Mouse (Mus musculus): Measurements from ENCODE around the gene Dnhd1.
"Not testable (repeated sequence)": the region's sequence is repeated elsewhere in the genome, so short reads cannot be mapped to it uniquely, and the experiment has no call there.

Dnhd1 gene

DNA sequence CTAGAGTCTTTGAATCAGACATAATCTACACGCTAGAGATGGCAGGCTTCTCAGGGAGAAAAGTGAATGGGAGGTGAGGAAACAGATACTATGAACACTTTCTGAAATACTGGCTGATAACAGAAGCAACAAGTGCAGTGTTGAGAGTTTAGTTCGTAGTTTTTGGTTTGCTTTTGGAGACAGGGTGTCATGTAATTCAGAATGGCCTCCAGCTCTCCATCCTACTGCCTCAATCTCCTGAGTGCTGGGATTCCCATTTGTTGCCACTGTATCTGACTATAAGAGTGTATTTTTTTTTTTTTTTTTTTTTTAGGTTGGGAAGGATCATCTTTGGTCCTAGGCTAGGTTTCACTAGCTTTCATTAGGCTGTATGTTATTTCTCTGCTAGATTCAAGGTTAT is 87.7 kb downstream of the Dnhd1 start:
- H3K4me3 ChIP-seq (replicated peaks; ENCODE audit: low read length) = no peak overlapping the region
- peaks cover 58% of the 10 kb centered on the region for H3K36me3 ChIP-seq (ENCODE audit: insufficient read depth, low read length)
- H3K27me3 ChIP-seq (ENCODE audit: insufficient read depth, low read length) = peaks cover 5% of the 10 kb centered on the region; the same call in 1 of the 2 replicates
- peaks cover 70% of the 10 kb centered on the region for H3K4me1 ChIP-seq (replicated peaks; ENCODE audit: low read depth, low read length)
- TF ChIP-seq POU5F1 (IDR thresholded peaks at IDR 0.05; ENCODE audit: borderline replicate concordance, low read length) (no peak), CTCF (conservative IDR thresholded peaks at IDR 0.05; ENCODE audit: low read length) (no peak), NANOG (IDR thresholded peaks at IDR 0.05; ENCODE audit: borderline replicate concordance, low read length) (no peak)
- H3K9me3 ChIP-seq (ENCODE audit: low read length) = no peaks in the 10 kb centered on the region

DNA sequence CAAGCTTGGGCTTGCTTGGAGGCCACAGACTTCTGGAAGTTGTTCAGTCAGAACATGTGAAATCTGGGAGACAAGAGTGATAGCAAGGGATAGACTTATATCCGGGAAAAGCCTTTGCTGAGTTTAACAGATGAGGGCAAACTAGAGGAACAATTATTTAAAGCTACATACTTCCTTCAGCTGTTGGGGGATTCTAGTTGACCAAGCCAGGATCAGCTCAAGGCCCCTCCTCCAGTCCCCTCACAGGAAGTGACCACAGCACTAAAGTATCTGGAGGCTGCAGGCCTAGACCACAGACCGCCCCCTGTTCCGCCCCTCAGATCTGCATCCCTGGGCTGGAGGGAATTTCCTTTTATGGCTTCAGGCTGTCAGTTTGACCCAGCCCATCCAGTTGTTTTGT is 88.3 kb downstream of the Dnhd1 start:
- Histone ChIP-seq H3K4me3 (replicated peaks; ENCODE audit: low read length) (no peak overlapping the region), H3K27me3 (ENCODE audit: insufficient read depth, low read length) (peaks cover 5% of the 10 kb centered on the region; the same call in 1 of the 2 replicates), H3K9me3 (ENCODE audit: low read length) (no peaks in the 10 kb centered on the region), H3K4me1 (replicated peaks; ENCODE audit: low read depth, low read length) (peaks cover 66% of the 10 kb centered on the region), H3K36me3 (ENCODE audit: insufficient read depth, low read length) (peaks cover 52% of the 10 kb centered on the region)
- no peak for TF ChIP-seq NANOG (IDR thresholded peaks at IDR 0.05; ENCODE audit: borderline replicate concordance, low read length)
- no peak for TF ChIP-seq CTCF (conservative IDR thresholded peaks at IDR 0.05; ENCODE audit: low read length)
- TF ChIP-seq POU5F1 (IDR thresholded peaks at IDR 0.05; ENCODE audit: borderline replicate concordance, low read length) = no peak

DNA sequence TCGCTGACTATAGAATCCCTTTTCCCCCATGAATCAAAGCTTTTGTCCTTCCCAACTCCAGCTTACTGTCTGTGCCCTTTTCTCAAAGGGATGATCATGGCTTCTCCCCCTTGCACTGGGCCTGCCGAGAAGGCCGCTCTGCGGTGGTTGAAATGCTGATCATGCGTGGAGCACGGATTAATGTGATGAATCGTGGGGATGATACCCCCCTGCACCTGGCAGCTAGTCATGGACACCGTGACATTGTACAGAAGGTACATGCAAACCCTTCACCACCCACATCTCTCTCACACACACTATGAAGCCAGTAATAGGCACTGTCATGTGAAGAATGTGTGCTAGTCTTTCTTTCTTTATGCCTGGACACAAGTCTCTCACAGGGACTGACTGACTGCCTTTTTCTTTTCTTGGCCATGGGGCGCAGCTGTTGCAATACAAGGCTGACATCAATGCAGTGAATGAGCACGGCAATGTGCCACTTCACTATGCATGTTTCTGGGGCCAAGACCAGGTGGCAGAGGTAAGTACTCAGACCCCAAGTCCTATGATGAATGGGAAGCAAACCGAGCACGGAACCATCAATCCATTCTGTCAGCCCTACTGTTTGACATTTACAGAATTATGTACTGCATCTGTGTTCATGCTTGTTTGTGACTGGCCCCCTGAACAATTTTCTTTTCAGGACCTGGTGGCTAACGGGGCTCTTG is 89.6 kb downstream of the Dnhd1 start:
- H3K27me3 ChIP-seq (ENCODE audit: insufficient read depth, low read length) = peaks cover 5% of the 10 kb centered on the region; the same call in 1 of the 2 replicates
- peaks cover 40% of the 10 kb centered on the region for H3K36me3 ChIP-seq (ENCODE audit: insufficient read depth, low read length)
- H3K4me3 ChIP-seq (replicated peaks; ENCODE audit: low read length) = no peak overlapping the region
- H3K9me3 ChIP-seq (ENCODE audit: low read length) = no peaks in the 10 kb centered on the region
- H3K4me1 ChIP-seq (replicated peaks; ENCODE audit: low read depth, low read length) = peaks cover 61% of the 10 kb centered on the region
- no peak for TF ChIP-seq NANOG (IDR thresholded peaks at IDR 0.05; ENCODE audit: borderline replicate concordance, low read length)
- no peak for TF ChIP-seq CTCF (conservative IDR thresholded peaks at IDR 0.05; ENCODE audit: low read length)
- no peak for TF ChIP-seq POU5F1 (IDR thresholded peaks at IDR 0.05; ENCODE audit: borderline replicate concordance, low read length)

DNA sequence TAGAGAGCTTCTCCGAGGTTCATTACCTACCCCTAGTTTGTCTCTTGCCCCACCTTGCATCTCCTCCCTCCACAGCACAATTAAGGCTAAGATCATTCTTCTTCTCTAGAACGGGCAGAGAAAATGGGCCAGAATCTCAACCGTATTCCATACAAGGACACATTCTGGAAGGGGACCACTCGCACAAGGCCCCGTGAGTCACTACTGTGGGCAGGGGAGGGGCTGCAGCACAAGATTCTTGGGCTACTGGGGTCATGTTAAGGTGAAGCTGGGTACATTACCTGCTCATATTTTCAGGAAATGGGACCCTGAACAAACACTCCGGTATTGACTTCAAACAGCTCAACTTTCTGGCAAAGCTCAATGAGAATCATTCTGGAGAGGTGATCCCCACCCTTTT is 90.2 kb downstream of the Dnhd1 start:
- peaks cover 56% of the 10 kb centered on the region for H3K4me1 ChIP-seq (replicated peaks; ENCODE audit: low read depth, low read length)
- TF ChIP-seq POU5F1 (IDR thresholded peaks at IDR 0.05; ENCODE audit: borderline replicate concordance, low read length) (no peak), CTCF (conservative IDR thresholded peaks at IDR 0.05; ENCODE audit: low read length) (no peak), NANOG (IDR thresholded peaks at IDR 0.05; ENCODE audit: borderline replicate concordance, low read length) (no peak)
- H3K27me3 ChIP-seq (ENCODE audit: insufficient read depth, low read length) = peaks cover 5% of the 10 kb centered on the region; the same call in 1 of the 2 replicates
- no peaks in the 10 kb centered on the region for H3K9me3 ChIP-seq (ENCODE audit: low read length)
- H3K36me3 ChIP-seq (ENCODE audit: insufficient read depth, low read length) = peaks cover 42% of the 10 kb centered on the region
- H3K4me3 ChIP-seq (replicated peaks; ENCODE audit: low read length) = no peak overlapping the region

DNA sequence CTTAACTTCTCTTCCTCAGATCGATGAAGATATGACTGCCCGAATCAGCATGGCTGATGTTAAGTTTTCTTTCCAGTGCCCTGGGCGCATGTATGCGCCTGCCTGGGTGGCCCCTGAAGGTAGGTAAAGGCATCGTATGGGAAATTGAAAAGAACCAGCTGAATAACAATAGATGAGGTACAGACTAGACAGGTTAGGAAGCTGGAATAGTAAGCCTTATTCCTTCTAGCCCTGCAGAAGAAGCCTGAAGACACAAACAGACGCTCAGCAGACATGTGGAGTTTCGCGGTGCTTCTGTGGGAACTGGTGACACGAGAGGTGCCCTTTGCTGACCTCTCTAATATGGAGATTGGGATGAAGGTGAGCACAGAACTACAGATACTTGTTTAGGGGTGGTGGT is 91.4 kb downstream of the Dnhd1 start:
- peaks cover 5% of the 10 kb centered on the region; the same call in 1 of the 2 replicates for H3K27me3 ChIP-seq (ENCODE audit: insufficient read depth, low read length)
- no peak overlapping the region for H3K4me3 ChIP-seq (replicated peaks; ENCODE audit: low read length)
- no peak for TF ChIP-seq POU5F1 (IDR thresholded peaks at IDR 0.05; ENCODE audit: borderline replicate concordance, low read length)
- TF ChIP-seq NANOG (IDR thresholded peaks at IDR 0.05; ENCODE audit: borderline replicate concordance, low read length) = no peak
- H3K4me1 ChIP-seq (replicated peaks; ENCODE audit: low read depth, low read length) = peaks cover 53% of the 10 kb centered on the region
- H3K9me3 ChIP-seq (ENCODE audit: low read length) = no peaks in the 10 kb centered on the region
- peaks cover 53% of the 10 kb centered on the region for H3K36me3 ChIP-seq (ENCODE audit: insufficient read depth, low read length)

- not testable (repeated sequence) for H3K27me3 ChIP-seq (ENCODE audit: insufficient read depth, low read length); H3K9me3 ChIP-seq (ENCODE audit: low read length)
- Histone ChIP-seq H3K36me3 (ENCODE audit: insufficient read depth, low read length) (peaks cover 60% of the 10 kb centered on the region), H3K4me3 (replicated peaks; ENCODE audit: low read length) (peak overlapping the region; percentile 95), H3K4me1 (replicated peaks; ENCODE audit: low read depth, low read length) (peaks cover 46% of the 10 kb centered on the region)
These were observed 92.0 kb downstream of the Dnhd1 start for GRCm38 (mm10) chr7:105742539-105743215.

DNA sequence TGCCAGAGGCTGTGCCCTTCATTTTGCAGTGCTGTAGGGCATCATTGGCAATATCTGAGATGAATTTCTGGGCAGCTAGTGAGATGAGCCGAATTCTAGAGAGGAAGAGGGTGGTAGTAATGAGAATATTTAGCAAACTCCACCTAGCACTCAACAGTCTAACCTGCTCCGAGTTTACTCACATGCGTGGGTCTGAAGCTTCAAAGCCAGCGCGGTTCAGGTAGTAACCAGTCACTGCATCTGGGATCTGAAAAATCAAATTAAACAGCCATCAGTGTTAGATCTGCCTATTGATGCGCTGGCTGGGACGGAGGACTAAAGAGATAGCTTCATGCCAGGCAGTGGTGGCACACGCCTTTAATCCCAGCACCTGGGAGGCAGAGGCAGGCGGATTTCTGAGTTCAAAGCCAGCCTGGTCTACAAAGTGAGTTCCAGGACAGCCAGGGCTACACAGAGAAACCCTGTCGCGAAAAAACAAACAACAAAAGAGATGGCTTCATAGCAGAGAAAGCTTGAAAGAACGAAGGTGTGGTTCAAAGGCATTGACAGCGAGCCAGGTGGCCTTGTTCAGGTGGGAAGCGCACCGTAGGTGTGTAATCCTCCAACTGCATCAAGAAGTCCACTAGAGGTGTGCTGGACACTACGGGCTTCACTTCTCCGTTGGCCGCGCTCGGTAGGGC is 92.8 kb downstream of the Dnhd1 start:
- H3K9me3 ChIP-seq (ENCODE audit: low read length); H3K27me3 ChIP-seq (ENCODE audit: insufficient read depth, low read length): not testable (repeated sequence)
- H3K4me3 ChIP-seq (replicated peaks; ENCODE audit: low read length) = peak overlapping the region; percentile 95
- H3K4me1 ChIP-seq (replicated peaks; ENCODE audit: low read depth, low read length) = peaks cover 43% of the 10 kb centered on the region
- H3K36me3 ChIP-seq (ENCODE audit: insufficient read depth, low read length) = peaks cover 67% of the 10 kb centered on the region

DNA sequence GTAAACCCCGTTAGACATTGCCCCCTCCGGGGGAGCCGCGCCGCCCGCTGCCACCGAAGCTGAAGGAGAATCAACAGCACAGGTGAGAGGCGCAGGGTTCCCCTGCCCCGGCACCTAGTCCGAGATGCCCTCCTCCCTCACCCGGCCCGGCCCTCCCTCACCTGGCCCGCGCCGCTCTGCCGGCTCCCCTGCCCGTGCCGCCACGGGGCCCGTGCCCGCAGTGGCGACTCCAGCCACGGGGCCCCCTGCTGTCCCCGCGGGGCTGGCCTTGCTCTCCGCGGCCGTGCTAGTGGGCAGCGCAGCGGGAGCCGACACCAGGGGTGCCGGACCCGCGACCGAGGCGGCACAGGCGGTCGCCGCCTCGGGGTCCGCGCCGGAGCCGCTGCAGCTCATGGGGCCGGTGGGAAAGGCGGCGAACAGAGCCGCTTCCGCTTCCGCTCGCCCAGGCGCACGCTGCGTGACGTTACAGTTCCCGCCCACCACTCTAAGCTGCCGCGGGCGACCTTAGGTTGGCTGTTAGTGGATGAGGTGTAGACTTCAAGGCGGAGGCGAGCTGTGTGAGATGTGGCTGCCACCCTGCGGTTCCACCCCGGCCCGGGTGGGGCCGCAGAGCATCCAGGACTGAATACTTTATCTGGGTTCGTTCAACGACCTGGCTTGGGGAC is 93.4 kb downstream of the Dnhd1 start, which contains the start of gene Taf10:
Taf10 (minus strand) TSS at position 436 of the 665 bp plus-strand sequence.
- Histone ChIP-seq H3K4me3 (replicated peaks; ENCODE audit: low read length) (peak within 1 kb of the TSS; percentile 95), H3K36me3 (ENCODE audit: insufficient read depth, low read length) (peaks cover 74% of the 10 kb centered on the region), H3K9me3 (ENCODE audit: low read length) (no peaks in the 10 kb centered on the region), H3K27me3 (ENCODE audit: insufficient read depth, low read length) (no peaks in the 10 kb centered on the region), H3K4me1 (replicated peaks; ENCODE audit: low read depth, low read length) (peaks cover 36% of the 10 kb centered on the region)
- TF ChIP-seq CTCF (conservative IDR thresholded peaks at IDR 0.05; ENCODE audit: low read length) (no peak), POU5F1 (IDR thresholded peaks at IDR 0.05; ENCODE audit: borderline replicate concordance, low read length) (no peak), NANOG (IDR thresholded peaks at IDR 0.05; ENCODE audit: borderline replicate concordance, low read length) (no peak)
